Mouse (Mus musculus) limb, embryonic 12.5 days (tissue): ENCODE measurements around the gene Nrp2. TPM values are rescaled to one million over a fixed set of nuclear protein-coding genes. Genes with fewer than 3 reads are reported as not detected.

ENCODE experiments used
- ATAC-seq: fragments of 200-750 bp; cut with Nextera tagmentation; 2 replicates; pipeline ENCODE4 v1.8.0; 2017; ENCODE audit warnings: low read depth, moderate TSS enrichment; ENCODE audit not compliant: insufficient number of reproducible peaks, insufficient read depth, low FRiP score, low TSS enrichment
- H3K27ac ChIP-seq: fragments of 300-500 bp; sonication (generic); 2 replicates; pipeline ENCODE4 v1.5.1; 2016; ENCODE audit warnings: mild to moderate bottlenecking, moderate library complexity
- H3K27me3 ChIP-seq: fragments of 300-500 bp; sonication (generic); 2 replicates; pipeline ENCODE4 v1.6.1; 2016; ENCODE audit warnings: mild to moderate bottlenecking, moderate library complexity
- H3K36me3 ChIP-seq: fragments of 300-500 bp; sonication (generic); 2 replicates; pipeline ENCODE4 v1.6.1; 2016; ENCODE audit warnings: mild to moderate bottlenecking, moderate library complexity
- H3K4me1 ChIP-seq: fragments of 300-500 bp; sonication (generic); replicated peaks from 2 replicates; pipeline ENCODE4 v1.6.1; 2016
- H3K4me2 ChIP-seq: fragments of 300-500 bp; sonication (generic); 2 replicates; pipeline ENCODE4 v1.6.1; 2016; ENCODE audit warnings: mild to moderate bottlenecking, moderate library complexity
- H3K4me3 ChIP-seq: fragments of 300-500 bp; sonication (generic); replicated peaks from 2 replicates; pipeline ENCODE4 v1.5.1; 2016; ENCODE audit warnings: mild to moderate bottlenecking
- H3K9ac ChIP-seq: fragments of 300-500 bp; sonication (generic); replicated peaks from 2 replicates; pipeline ENCODE4 v1.6.1; 2016; ENCODE audit warnings: mild to moderate bottlenecking, moderate library complexity
- H3K9me3 ChIP-seq: fragments of 300-500 bp; sonication (generic); 2 replicates; pipeline ENCODE4 v1.6.1; 2016; ENCODE audit warnings: mild to moderate bottlenecking, moderate library complexity
- WGBS: fragments of 180-500 bp; shearing (Covaris S2); methylation state at CpG from one replicate; pipeline ENCODE4 v1.1.7; 2016; 5-methylcytosine and 5-hydroxymethylcytosine counted together
- polyA plus RNA-seq: library from polyadenylated mRNA; unstranded; fragments of >200 nt; fragmentation: Nextera tagmentation; extraction: Ambion mirVana; gene quantifications from 2 replicates; pipeline ENCODE4 v1.2.1, GENCODE M21; 2016

Gene Nrp2
- polyA plus RNA-seq, 1 experiment from 2014 or later: 70.7 TPM

- H3K27me3 ChIP-seq: 0 out of 2 replicates have a peak, but pooled peaks cover 5% of the 10 kb centered on the region
- H3K9ac ChIP-seq: no peak overlapping the region
- H3K27ac ChIP-seq: no peak overlapping the region
- H3K9me3 ChIP-seq: no peaks in the 10 kb centered on the region
- ATAC-seq: no peak
- WGBS: 82% methylated on average over 11 of the region's 11 CpGs
- no peak overlapping the region for H3K4me3 ChIP-seq
- H3K4me1 ChIP-seq: peaks cover 39% of the 10 kb centered on the region
- peaks cover 78% of the 10 kb centered on the region for H3K36me3 ChIP-seq
- H3K4me2 ChIP-seq: no peak overlapping the region
These were observed 71.5 kb downstream of the Nrp2 start for GRCm38 (mm10) chr1:62774288-62775218.

- Histone ChIP-seq H3K36me3 (peaks cover 83% of the 10 kb centered on the region), H3K4me3 (no peak overlapping the region), H3K27me3 (0 out of 2 replicates have a peak, but pooled peaks cover 5% of the 10 kb centered on the region), H3K4me1 (peaks cover 31% of the 10 kb centered on the region), H3K9ac (no peak overlapping the region), H3K27ac (no peak overlapping the region), H3K4me2 (no peak overlapping the region), H3K9me3 (no peaks in the 10 kb centered on the region)
- WGBS: 46% methylated on average over 17 of the region's 17 CpGs
- ATAC-seq: no peak
These were observed 74.5 kb downstream of the Nrp2 start for GRCm38 (mm10) chr1:62777320-62778235.

- H3K4me3 ChIP-seq: no peak overlapping the region
- no peak overlapping the region for H3K27ac ChIP-seq
- WGBS: 83% methylated on average over 4 of the region's 4 CpGs
- peaks cover 20% of the 10 kb centered on the region; the same call in 1 of the 2 replicates for H3K4me1 ChIP-seq
- H3K36me3 ChIP-seq: peaks cover 84% of the 10 kb centered on the region
- H3K9me3 ChIP-seq: no peaks in the 10 kb centered on the region
- H3K9ac ChIP-seq: no peak overlapping the region
- no peak overlapping the region for H3K4me2 ChIP-seq
- 0 out of 2 replicates have a peak, but pooled peaks cover 5% of the 10 kb centered on the region for H3K27me3 ChIP-seq
- ATAC-seq: no peak
These were observed 75.8 kb downstream of the Nrp2 start for GRCm38 (mm10) chr1:62778910-62779309.

- Histone ChIP-seq H3K9ac (no peak overlapping the region), H3K27ac (peak overlapping the region; percentile 30; the same call in 1 of the 2 replicates), H3K4me1 (peaks cover 20% of the 10 kb centered on the region; the same call in 1 of the 2 replicates), H3K4me2 (no peak overlapping the region), H3K36me3 (peaks cover 88% of the 10 kb centered on the region), H3K27me3 (0 out of 2 replicates have a peak, but pooled peaks cover 5% of the 10 kb centered on the region), H3K4me3 (no peak overlapping the region), H3K9me3 (no peaks in the 10 kb centered on the region)
- ATAC-seq: no peak
- 18% methylated on average over 15 of the region's 15 CpGs for WGBS
These were observed 77.1 kb downstream of the Nrp2 start for GRCm38 (mm10) chr1:62780068-62780761.

GRCm38 (mm10) chr1:62782155-62782554 lies 79.1 kb downstream of the Nrp2 start:
- peaks cover 89% of the 10 kb centered on the region for H3K36me3 ChIP-seq
- no peaks in the 10 kb centered on the region for H3K9me3 ChIP-seq
- no peak overlapping the region for H3K9ac ChIP-seq
- 85% methylated on average over 2 of the region's 2 CpGs for WGBS
- 0 out of 2 replicates have a peak, but pooled peaks cover 5% of the 10 kb centered on the region for H3K27me3 ChIP-seq
- H3K4me1 ChIP-seq: peaks cover 19% of the 10 kb centered on the region
- H3K4me2 ChIP-seq: no peak overlapping the region
- H3K4me3 ChIP-seq: no peak overlapping the region
- ATAC-seq: no peak
- no peak overlapping the region; the same call in 1 of the 2 replicates for H3K27ac ChIP-seq

GRCm38 (mm10) chr1:62782573-62782972 lies 79.5 kb downstream of the Nrp2 start:
- no peak for ATAC-seq
- Histone ChIP-seq H3K9ac (no peak overlapping the region), H3K36me3 (peaks cover 89% of the 10 kb centered on the region)

GRCm38 (mm10) chr1:62783354-62784083 lies 80.4 kb downstream of the Nrp2 start:
- H3K4me1 ChIP-seq: peaks cover 12% of the 10 kb centered on the region
- H3K4me2 ChIP-seq: no peak overlapping the region
- H3K27me3 ChIP-seq: 0 out of 2 replicates have a peak, but pooled peaks cover 5% of the 10 kb centered on the region
- H3K4me3 ChIP-seq: no peak overlapping the region
- no peak overlapping the region for H3K27ac ChIP-seq
- no peak overlapping the region for H3K9ac ChIP-seq
- WGBS: 88% methylated on average over 18 of the region's 18 CpGs
- no peaks in the 10 kb centered on the region for H3K9me3 ChIP-seq
- ATAC-seq: no peak
- peaks cover 89% of the 10 kb centered on the region for H3K36me3 ChIP-seq

More at GRCm38 (mm10) chr1:62782573-62782972, 79.5 kb downstream of the Nrp2 start:
- Histone ChIP-seq H3K4me2 (no peak overlapping the region), H3K9me3 (no peaks in the 10 kb centered on the region), H3K27ac (no peak overlapping the region), H3K27me3 (0 out of 2 replicates have a peak, but pooled peaks cover 5% of the 10 kb centered on the region), H3K4me1 (peaks cover 15% of the 10 kb centered on the region), H3K4me3 (no peak overlapping the region)

GRCm38 (mm10) chr1:62784084-62784392 lies 81.0 kb downstream of the Nrp2 start:
- 69% methylated on average over 5 of the region's 5 CpGs for WGBS
- H3K36me3 ChIP-seq: peaks cover 86% of the 10 kb centered on the region

GRCm38 (mm10) chr1:62786255-62786654 lies 83.2 kb downstream of the Nrp2 start:
- no peak for ATAC-seq
- Histone ChIP-seq H3K4me2 (no peak overlapping the region), H3K36me3 (peaks cover 69% of the 10 kb centered on the region), H3K4me1 (peaks cover 6% of the 10 kb centered on the region), H3K4me3 (no peak overlapping the region), H3K9ac (no peak overlapping the region), H3K27ac (no peak overlapping the region), H3K9me3 (no peaks in the 10 kb centered on the region), H3K27me3 (0 out of 2 replicates have a peak, but pooled peaks cover 3% of the 10 kb centered on the region)
- 24% methylated on average over 5 of the region's 5 CpGs for WGBS

More at GRCm38 (mm10) chr1:62784084-62784392, 81.0 kb downstream of the Nrp2 start:
- no peak overlapping the region for H3K4me2 ChIP-seq
- H3K27ac ChIP-seq: no peak overlapping the region
- no peak for ATAC-seq
- no peaks in the 10 kb centered on the region for H3K9me3 ChIP-seq
- no peak overlapping the region for H3K4me3 ChIP-seq
- peaks cover 12% of the 10 kb centered on the region for H3K4me1 ChIP-seq
- H3K9ac ChIP-seq: no peak overlapping the region
- H3K27me3 ChIP-seq: 0 out of 2 replicates have a peak, but pooled peaks cover 1% of the 10 kb centered on the region

GRCm38 (mm10) chr1:62787546-62787945 lies 84.5 kb downstream of the Nrp2 start:
- peaks cover 10% of the 10 kb centered on the region for H3K4me1 ChIP-seq
- no peak overlapping the region for H3K9ac ChIP-seq
- no peak overlapping the region for H3K27ac ChIP-seq
- H3K27me3 ChIP-seq: 0 out of 2 replicates have a peak, but pooled peaks cover 3% of the 10 kb centered on the region
- WGBS: 78% methylated on average over 10 of the region's 10 CpGs
- no peak overlapping the region for H3K4me3 ChIP-seq
- no peak for ATAC-seq
- no peaks in the 10 kb centered on the region for H3K9me3 ChIP-seq
- no peak overlapping the region for H3K4me2 ChIP-seq
- H3K36me3 ChIP-seq: peaks cover 58% of the 10 kb centered on the region
